Mouse (Mus musculus): ENCODE measurements at regions not wholly inside any gene's neighbourhood (a gene's known extent, or its start where the extent isn't known, plus 50 kb on each side); places are given as distances from the start of the nearest gene placed in this dataset.

GRCm38 (mm10) chr4:71226653-71227052, 531.1 kb downstream of the Gm11232 start:
- no peak for DNase-seq (ENCODE audit: low spot score)

DNA sequence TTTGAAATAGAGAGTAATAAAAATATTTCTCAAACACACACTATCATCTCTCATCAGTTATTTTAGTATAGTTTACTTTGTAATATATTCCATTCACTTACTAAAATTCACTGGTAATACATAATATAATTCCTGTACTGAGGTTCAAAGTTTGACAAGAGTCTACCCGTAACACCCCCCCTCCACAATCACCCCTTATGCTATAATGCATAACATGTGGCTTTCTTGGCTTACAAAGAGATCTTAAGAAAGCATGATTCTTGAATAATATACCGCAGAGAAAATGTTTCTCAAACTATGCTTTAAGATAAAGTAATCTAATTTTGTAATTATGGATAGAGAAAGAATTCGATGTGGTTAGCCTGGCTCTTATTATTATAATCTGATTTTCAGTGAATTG, 539.7 kb downstream of the Gm11232 start:
- no peak for DNase-seq (ENCODE audit: low spot score)

DNA sequence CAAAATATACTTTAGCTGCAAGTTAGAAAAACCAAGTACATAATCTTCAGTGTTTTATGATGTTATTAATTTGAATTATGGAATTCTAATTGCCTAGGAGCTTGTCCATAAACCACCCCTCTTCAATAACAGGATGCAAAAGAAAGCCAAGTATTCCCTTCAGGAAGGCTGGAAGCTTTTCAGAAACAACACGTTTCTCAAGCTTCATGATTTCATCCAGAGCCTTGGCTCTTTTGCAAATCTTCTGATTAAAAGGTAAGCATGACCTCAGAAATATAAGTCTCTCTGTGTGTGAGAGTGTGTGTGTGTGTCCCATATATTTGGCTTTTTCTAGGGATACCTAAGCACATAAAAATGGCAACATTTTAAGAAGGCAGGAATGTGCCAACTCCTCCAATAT, 570.0 kb downstream of the Gm11232 start:
- DNase-seq (ENCODE audit: low spot score), result no peak

- no peak for DNase-seq (ENCODE audit: low spot score)
Observed at GRCm38 (mm10) chr4:71177661-71178060, 580.1 kb downstream of the Gm11232 start.

- no peak for DNase-seq (ENCODE audit: low spot score)
Observed at GRCm38 (mm10) chr4:71165802-71166201, 592.0 kb downstream of the Gm11232 start.

DNA sequence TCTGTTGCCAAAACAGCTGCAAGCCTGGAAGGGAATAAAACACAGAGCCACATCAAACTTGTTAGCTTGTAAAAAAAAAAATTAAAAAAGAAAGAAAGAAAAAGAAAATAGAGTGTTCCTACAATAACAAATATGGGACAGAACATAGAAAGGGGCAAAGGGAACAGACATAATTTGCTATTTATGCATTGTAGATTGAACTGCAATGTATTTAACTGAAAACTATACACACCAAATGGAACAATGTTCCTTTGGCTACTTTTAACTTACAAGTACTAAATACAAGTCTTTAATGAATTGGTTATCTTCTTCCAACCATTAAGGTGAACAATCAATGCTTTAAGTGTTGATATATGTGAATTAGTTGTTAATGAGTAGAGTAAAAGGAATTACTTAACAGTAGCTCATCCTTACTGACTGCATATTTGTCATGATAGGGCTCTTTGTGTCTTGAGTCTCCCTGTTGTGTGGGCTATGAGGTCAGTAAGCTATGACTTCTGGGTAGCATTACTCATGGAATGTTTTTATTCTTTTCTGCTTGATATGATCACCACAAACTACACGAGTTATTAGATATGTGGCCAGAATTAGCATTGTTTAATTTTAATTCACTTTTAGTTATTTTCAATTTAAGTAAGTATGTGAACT, 597.0 kb upstream of the Megf9 start:
- no peak for DNase-seq (ENCODE audit: low spot score)

- no peak for DNase-seq (ENCODE audit: low spot score)
Observed at GRCm38 (mm10) chr4:71130946-71131669, 596.3 kb upstream of the Megf9 start.

DNA sequence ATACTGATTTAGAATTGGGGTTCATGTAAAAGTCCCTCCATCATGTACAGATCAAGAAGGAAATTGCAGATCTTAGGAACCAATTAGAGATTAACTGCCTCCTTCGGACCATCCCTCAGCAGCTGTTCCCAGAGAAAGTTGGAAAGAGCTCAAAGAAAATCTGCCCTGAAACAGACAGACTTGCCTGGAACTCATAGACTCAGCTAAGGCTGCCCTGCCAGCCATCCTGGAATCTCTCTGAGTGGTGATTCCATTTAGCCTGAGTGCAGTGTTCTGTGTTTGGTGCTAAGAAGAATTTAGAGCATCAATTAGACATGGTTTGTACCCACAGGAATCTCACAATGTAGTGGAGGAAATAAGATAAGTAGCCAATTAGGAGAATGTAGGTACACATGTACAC, 594.5 kb upstream of the Megf9 start:
- no peak for DNase-seq (ENCODE audit: low spot score)
